Mouse (Mus musculus) ovary, postnatal 14 days (tissue): ENCODE measurements at regions not wholly inside any gene's neighbourhood (a gene's known extent, or its start where the extent isn't known, plus 50 kb on each side); places are given as distances from the start of the nearest gene placed in this dataset.
A peak's percentile ranks its signal among the peaks of the same experiment; 100 is the strongest.

Experiments used
- DNase-seq: peaks from one replicate; pipeline ENCODE4 v3.0.0; 2022; ENCODE audit warnings: low spot score

- no peak for DNase-seq
Observed at GRCm38 (mm10) chr6:100176914-100177560, 110.2 kb downstream of the Rybp start.

- no peak for DNase-seq
Observed at GRCm38 (mm10) chr6:100170711-100171348, 116.5 kb downstream of the Rybp start.

GRCm38 (mm10) chr6:100167321-100167720, 120.0 kb downstream of the Rybp start:
- no peak for DNase-seq

GRCm38 (mm10) chr6:100165746-100166145, 121.5 kb downstream of the Rybp start:
- DNase-seq = no peak

- DNase-seq = no peak
Observed at GRCm38 (mm10) chr6:100164162-100164561, 123.1 kb downstream of the Rybp start.

GRCm38 (mm10) chr6:100163814-100164130, 123.5 kb downstream of the Rybp start:
- no peak for DNase-seq

GRCm38 (mm10) chr6:100162961-100163813, 124.1 kb downstream of the Rybp start:
- DNase-seq = peak; percentile 67

GRCm38 (mm10) chr6:100160670-100161069, 126.6 kb downstream of the Rybp start:
- no peak for DNase-seq

- DNase-seq = no peak
Observed at GRCm38 (mm10) chr6:100159817-100160216, 127.5 kb downstream of the Rybp start.

- DNase-seq = no peak
Observed at GRCm38 (mm10) chr6:100159246-100159645, 128.0 kb downstream of the Rybp start.

GRCm38 (mm10) chr6:100157288-100157687, 130.0 kb downstream of the Rybp start:
- no peak for DNase-seq

- DNase-seq = no peak
Observed at GRCm38 (mm10) chr6:100156163-100156562, 131.1 kb downstream of the Rybp start.

GRCm38 (mm10) chr6:100155676-100156075, 131.6 kb downstream of the Rybp start:
- DNase-seq = peak; percentile 43

- DNase-seq = no peak
Observed at GRCm38 (mm10) chr6:100151447-100151846, 135.8 kb downstream of the Rybp start.

GRCm38 (mm10) chr6:100150703-100151208, 136.5 kb downstream of the Rybp start:
- DNase-seq = no peak

- DNase-seq = no peak
Observed at GRCm38 (mm10) chr6:100149458-100149852, 137.8 kb downstream of the Rybp start.

GRCm38 (mm10) chr6:100148751-100149457, 138.4 kb downstream of the Rybp start:
- no peak for DNase-seq

- no peak for DNase-seq
Observed at GRCm38 (mm10) chr6:100146360-100146935, 140.8 kb downstream of the Rybp start.

- DNase-seq = no peak
Observed at GRCm38 (mm10) chr6:100145869-100146268, 141.4 kb downstream of the Rybp start.

- no peak for DNase-seq
Observed at GRCm38 (mm10) chr6:100144544-100145287, 142.6 kb downstream of the Rybp start.
